Mouse (Mus musculus) adrenal gland, postnatal 4 days (tissue): Measurements from ENCODE around the gene Prrt2. TPM values are rescaled to one million over a fixed set of nuclear protein-coding genes. Genes with fewer than 3 reads are reported as not detected.
A peak's percentile ranks its signal among the peaks of the same experiment; 100 is the strongest.

Experiments
- DNase-seq, 2 experiments: peaks; one replicate each; pipeline ENCODE4 v3.0.0; 2021 to 2022; ENCODE audit warnings: low spot score in 2 of 2, mixed read lengths in 2 of 2
- total RNA-seq, 2 experiments: library from RNA; stranded (reverse); gene quantifications; 2 replicates each; pipeline ENCODE4 v1.2.3; 2021

Prrt2 gene
- total RNA-seq, 2 experiments from 2014 or later: 7.4 to 11.1 TPM

DNA sequence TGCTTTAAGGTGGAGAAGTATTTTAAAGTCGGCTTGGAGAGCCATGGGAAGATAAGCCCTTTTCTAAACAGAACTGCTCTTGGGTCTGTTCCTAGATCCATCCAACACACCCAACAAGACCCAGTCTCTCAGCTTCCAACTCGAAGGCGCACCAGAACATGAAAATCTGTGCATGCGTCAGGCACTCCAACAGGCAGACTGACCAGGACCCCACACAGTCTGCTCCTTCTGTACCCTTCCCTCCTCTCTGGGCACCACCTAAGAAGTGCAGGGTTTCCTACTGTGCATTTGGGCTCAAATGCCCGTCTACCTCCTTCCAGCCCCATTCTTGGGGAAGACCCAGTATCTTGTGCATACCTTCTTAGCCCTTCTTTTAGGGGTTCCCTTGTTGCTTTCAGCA, 520 bp downstream of the Prrt2 start:
- DNase-seq: no peak

DNA sequence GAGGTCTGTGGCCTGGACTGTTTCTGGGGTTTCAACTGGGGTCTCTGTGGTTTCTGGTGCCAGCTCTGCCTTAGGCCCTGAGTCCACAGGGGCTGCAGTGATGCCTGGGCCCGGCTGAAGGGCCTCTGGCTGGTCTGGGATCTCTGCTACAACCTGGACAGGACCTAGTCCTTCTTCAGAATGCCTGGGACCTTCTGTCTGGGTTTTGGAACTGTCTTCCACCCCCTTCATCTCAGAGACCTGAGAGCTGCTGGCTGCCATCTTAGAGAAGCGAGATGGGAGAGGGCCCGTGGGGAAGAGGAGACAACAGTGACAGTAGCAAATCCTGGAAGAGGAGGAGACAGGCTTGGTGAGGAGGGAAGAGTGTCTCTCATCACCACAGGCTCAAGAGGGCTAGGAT, 980 bp downstream of the Prrt2 start:
- DNase-seq: no peak

DNA sequence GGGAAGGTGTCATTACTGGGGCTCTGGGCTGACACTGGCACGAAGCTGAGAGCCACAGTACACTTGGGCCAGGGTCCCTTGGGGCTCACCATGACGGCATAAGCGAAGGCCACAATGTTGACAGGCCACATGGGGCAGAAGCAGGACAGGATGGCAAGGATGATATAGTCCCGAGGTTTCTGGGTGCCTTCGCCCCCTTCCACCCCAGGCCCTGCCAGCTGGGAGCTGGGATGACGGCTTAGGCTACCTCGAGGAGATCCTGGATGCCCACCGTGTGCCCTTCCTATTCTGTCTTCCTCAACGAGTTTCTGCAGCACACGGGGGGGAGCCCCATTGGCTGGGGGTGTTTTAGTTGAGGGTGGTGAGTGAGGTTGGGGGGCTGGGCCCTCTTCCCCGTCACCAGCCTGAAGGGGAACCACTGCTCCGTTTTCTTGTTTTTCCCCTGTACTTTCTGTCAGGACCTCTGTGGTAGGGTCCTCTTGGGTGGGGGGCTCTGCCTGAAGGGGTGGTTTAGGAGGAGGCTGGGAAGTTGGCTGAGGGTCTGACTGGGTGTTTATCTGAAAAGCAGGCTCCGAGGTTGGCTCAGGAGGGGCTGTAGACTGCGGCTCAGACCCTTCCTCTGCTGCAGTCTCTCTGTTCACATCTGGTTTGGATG, 1.6 kb downstream of the Prrt2 start:
- no peak for DNase-seq

DNA sequence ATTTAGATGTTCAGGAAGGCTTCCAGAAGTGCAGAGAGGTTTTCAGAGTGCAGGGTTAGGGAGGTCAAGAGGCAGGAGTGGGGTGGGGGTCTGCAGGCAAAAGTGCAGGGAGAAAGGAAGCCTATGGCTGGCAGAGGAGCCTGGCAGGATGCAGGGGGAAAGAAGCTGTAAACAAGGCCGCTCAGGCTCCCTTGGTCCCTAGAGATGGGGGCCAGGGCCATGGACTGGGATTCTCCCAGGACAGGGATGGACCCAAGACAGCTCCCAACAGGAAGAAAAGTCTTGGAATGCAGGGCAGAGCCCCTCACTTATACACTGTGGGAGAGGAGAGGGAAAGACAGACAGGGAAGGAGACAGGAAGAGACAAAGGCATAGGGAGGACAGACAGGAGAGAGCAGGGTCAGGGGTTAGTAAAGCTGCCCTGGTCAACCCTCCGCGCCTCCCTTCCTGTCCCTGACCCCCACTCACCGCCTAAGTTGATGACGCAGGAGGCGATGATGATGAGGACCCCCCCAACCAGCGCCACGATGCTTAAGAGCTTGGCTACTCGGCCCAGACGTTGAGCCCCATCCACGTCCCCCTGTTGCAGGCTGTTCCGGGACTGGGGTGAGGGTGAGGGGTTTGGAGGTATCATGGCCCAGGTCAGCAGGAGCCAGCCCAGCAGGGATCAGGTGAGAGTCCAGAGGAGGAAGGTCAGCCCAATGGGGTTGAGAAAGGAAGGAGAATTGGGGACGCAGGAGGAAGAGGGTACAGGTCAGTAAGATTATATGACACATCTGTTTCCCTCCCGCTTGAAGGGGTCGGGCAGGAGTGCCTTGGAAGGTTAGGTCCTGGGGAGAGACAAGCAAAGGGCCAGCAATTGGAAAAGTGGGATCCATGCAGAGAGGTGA, 2.4 kb downstream of the Prrt2 start:
- DNase-seq: no peak

DNA sequence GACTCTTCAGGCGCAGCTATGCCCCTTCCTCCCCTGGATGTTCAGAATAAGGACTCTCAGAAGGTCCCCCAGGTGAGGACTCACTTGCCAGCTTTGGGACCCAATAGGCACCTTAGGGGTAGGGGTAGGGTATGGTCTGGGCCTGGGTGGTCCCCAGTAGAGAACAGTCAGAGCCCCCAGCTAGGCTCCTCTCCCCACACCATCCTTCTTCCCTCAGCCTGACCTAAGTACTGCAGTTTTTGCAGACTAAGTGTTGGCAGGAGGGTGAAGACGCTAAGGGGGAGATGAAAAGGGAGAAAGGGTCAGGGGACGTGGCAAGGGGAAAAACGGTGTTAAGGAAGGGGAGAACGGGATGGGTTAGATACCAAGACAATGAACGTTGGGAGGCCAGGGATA, 3.1 kb downstream of the Prrt2 start:
- no peak for DNase-seq

DNA sequence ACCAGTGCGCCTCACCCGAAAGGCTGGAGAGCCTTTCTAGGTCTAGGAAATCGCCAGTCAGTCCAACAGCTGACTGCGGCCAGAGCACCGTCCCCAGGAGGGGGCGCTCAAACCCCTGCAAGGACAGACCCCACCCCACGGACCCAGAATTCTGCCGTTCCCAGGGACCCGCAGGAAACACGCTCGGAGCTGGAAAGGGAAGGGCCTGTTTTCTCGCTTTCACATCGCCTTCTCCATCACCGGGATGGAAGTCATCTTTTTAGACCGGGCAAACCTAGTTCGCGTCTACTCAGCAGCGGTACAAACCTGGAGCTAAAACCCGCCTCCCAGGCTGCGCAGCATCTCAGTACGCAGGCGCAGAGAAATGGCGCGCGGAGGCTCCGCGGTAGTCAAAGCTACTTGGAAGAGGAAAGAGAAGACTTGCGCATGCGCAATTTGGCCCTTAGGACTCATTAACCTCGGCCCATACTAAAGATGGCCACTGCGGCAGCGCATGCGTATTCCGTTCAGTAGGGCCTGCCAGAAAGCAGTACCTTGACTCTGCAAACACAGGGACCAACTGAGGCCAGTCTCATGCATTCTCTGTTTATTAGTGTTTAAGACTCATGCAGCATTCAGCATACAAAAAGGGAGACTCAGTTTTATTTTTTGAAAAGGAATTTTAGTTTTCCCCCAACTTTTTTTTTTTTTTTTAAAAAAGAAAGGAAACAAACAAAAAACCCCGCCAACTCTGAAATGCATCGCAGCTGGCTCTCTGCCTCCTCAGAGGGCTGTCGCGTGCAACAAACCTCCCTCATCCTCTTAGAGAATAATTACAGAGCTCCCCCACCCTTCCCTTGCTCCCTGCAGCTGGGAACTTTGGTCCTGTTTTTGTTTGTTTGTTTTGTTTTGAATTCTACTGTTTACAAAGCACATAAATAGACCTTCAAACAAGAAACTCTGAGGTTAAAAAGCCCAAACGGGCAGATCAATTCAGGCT, 3.8 kb downstream of the Prrt2 start, which contains the start of gene Pagr1a:
Gene Pagr1a (minus strand): TSS at position 382 of the 979 bp plus-strand sequence.
- DNase-seq: peak; percentile 81 to 95

DNA sequence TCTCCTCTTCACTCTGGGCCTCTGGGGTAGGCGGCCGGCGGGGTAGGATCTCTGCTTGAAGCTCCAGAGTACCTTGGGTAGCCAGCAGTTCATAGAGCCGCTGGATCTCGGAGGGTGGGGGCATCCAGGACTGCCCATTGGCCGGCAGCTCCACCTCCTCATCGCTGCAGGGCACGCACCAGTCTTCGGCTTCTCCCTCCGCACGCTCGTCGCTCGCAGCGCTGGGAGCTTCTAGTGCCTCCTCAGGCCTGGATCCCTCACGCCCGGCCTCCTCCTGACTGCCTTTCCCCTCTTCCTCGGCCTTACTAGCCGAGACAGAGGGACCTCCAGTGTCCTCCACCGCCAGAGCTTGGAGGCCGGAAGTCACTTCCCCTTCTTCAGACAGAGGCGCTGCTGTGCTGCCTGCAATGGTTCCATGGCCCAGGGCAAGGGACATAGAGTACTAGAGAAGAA, 4.5 kb downstream of the Prrt2 start:
- peak; percentile 30 to 55 for DNase-seq

DNA sequence TGATC, 4.7 kb downstream of the Prrt2 start, which contains the start of gene Pagr1b:
Gene Pagr1b (minus strand): TSS at position 4 of the 5 bp plus-strand sequence.
- no peak for DNase-seq

DNA sequence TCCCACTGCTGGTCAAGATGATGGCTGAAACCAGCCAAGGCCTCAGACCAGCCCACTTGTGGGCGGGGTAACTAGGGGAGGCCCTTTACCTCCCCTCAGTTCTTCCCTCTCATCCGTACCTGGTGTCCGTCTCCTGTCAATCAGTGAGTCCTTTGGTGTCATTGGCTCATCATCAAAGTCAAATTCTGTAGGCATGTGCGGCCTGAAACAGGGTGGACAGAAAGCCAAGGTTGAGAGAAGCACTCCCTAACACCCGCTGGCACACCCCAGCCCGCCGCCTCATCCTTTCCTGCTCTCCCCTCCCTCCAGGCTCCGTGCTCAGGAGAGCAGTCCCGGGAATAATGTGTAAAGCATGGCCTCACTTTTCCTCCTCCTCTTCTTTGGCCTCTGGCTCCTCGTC, 4.9 kb downstream of the Prrt2 start:
- no peak for DNase-seq

DNA sequence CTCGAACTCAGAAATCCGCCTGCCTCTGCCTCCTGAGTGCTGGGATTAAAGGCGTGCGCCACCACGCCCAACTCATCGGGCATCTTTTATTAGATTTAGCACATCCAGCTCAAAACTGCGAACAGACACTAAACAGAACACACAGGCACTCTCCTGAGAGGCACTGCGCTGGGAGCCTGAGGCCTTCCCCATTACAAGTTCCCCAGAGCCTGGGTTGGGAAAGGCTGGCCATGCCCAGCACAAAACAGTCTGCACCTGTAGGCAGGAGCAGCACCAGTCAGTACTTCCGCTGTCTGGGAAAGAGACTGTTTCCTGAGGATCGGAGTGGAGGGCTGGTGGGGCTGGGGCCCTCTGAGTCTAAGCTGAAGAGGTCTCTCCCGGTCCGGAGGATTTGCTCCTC, 6.0 kb downstream of the Prrt2 start:
- DNase-seq: no peak

DNA sequence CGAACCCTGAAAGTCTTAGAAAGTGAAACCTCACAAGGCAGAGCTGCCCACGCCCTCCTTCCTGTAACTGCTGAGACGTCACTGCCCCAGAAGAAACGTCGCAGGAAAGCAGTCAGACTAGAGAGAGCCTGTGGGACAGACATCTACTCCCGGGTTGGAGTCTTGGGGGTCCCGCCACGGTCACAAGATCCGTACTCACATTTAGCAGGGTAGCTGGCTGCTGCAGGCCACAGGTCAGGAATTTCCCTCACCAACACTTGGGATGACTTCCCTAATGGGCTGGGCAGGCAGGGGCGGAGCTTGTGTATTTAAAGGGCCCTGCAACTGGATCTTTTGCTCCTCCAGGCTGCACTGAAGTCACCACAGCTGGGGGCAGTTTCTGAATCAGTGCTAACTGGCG, 6.7 kb downstream of the Prrt2 start, which contains the start of gene Mvp:
Gene Mvp (minus strand): TSS at position 302 of the 400 bp plus-strand sequence.
- DNase-seq: peak in 1 of 2 experiments; percentile 49

DNA sequence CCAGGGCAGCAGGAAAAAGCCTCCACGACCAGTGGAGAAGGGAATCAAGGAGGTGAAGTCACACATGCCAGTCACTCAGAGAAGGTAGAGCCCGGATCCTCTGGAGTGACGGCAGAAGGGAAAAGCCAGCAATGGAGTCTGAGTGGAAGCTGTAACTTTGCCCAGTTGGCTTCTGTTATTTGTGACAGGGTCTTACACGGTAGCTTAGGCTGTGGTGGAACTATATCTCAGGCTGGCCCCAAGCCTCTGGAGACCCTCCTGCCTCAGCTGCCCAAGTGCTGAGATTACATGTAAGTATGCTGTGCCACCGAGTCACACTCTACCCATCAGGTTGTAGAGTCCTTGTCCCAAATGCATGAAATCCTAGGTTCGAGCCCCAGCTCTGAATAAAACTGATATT, 7.6 kb downstream of the Prrt2 start:
- no peak for DNase-seq

DNA sequence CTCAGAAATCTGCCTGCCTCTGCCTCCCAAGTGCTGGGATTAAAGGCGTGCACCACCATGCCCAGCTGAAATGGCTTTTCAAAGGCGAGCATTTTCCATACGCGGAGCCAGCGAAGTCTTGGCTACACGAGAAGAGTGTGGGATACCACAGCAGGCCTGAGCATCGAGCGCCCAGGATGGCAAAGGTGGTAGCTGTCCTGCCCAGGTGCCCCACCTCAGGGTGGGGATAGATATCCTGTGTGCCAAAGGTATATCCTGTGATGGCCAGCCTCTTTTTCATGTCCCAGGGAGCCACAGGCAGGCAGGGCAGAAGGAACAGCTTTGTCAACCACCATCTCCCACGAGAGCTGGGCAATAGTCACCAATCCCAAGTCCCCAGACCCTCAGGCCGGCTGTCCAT, 8.2 kb downstream of the Prrt2 start:
- no peak for DNase-seq

DNA sequence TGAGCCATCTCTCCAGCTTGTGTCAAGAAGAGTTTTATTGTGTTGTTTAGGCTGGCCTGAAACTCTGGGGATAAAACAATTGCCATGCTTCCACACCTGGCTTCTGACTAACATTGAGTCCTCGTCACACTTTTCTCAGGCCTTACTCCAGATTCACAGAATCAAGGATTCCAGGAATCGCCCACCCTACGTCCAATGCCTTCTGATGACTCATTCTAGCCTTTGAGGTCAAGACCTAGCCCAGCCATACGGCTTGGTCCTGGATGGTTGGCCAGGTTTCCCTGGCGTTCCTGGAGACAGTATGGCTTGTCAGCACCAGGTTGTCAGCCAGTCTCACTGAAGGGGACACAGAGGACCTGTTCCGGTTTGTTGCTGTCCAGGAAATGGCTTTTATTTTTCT, 8.6 kb downstream of the Prrt2 start:
- DNase-seq: no peak

DNA sequence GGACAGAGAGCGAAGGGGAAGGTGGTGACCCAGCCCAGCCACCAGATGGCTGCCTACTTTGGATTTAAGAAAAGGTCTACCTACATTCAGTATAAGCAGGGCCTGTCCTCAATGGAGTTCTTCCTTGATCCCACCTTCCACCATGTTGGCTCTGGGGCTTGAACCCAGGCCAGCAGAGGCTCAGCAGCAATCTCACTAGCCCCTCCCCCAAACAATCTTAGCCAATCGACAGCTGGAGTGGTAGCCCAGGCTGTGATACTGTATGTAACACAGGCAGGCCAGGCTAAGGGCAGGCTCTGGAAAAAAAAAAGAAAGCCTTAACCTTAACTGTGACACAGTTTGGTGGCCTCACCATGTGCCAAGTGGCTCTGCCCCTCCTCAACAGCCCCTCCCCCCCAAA, 9.3 kb downstream of the Prrt2 start:
- no peak for DNase-seq

DNA sequence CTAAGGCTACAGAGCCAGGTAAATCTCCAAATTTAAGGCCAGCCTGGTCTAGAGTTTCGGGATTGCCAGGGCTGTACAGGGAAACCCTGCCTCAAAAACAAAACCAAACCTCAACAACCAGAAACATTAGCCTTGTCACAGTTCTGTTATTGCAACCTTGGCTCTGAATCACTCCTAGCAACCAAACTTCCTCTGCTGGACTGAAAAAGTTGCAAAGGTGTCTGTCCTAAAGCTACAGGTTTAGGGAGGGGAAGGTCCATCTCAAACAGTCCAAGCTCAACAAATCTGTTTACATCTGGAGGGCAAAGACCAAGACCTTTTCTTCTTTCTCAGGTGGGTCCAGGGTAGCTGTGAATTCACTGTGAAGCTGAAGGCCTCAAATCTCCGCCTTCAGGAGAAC, 10.0 kb downstream of the Prrt2 start:
- no peak for DNase-seq

DNA sequence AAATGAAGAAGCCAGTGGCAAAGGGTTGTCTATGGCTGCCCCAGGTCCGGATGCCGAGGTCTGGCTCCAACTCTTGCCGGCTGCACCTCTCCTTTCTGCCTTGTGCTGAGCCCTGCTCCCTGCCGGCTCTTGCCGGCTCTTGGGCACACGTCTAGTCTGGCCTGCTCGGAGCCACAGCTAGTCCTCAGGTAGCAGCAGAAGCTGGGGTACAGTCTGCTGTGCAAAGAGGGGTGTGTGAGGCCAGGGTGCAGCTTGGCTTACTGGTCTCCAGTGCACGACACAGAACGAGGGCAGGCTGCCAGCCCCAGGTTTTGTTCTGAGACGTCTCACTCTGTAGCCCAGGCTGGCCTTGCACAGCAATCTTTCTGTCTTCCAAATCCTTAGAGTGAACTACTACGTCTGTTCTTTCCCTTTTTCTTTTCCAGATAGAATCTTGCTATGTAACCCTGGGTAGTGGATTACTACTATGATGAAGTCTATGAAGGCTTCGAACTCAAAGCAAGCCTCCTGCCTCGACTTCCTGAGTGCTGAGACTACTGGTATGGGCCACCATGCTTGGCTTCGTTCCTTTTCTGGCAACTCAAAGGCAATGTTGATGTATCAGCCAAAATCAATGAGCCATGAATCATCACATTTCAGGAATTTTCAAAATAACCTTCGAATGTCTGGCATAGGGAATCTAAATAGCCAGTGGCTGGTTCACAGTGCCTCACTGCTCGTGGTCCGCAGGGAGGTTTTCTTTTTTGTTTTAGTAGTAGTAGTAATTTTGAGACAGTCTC, 11.5 kb downstream of the Prrt2 start:
- no peak for DNase-seq

DNA sequence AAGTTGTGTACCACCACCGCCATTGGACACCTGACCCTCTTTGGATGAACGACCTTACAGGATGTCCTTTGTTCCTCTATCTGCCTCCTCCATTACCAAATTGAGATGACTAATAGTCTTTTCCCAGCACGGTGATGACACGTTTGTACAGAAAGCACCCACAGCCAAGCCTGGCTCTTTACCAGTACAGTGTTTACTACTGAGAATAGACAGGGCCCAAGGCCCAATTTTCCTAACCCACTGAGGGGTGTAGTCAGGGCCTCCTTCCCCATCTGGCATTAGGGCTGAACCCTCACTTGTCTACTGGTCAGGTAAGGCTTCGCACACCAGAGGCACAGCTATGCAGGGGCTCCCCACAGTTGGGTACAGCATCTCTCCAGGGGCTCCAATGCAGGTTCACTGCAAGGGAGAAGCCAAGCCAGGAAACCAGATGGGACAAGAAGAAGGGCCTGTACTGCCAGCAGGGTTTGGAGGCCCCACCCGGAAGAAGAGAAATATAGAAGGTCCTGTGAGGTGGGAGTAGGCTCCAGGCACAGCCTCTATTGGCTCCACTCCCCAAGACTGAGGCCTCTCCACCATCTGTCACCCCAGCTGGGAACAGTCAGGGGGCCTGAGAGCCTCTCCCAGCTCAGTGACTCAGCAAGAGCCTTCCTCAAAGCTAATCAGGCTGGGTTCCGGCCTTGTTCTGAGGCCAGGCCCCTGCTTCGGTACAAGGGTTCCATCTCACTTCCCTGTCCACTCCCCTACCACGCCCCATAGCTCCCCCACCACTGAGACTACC, 12.6 kb downstream of the Prrt2 start:
- DNase-seq: peak in 1 of 2 experiments; percentile 53

DNA sequence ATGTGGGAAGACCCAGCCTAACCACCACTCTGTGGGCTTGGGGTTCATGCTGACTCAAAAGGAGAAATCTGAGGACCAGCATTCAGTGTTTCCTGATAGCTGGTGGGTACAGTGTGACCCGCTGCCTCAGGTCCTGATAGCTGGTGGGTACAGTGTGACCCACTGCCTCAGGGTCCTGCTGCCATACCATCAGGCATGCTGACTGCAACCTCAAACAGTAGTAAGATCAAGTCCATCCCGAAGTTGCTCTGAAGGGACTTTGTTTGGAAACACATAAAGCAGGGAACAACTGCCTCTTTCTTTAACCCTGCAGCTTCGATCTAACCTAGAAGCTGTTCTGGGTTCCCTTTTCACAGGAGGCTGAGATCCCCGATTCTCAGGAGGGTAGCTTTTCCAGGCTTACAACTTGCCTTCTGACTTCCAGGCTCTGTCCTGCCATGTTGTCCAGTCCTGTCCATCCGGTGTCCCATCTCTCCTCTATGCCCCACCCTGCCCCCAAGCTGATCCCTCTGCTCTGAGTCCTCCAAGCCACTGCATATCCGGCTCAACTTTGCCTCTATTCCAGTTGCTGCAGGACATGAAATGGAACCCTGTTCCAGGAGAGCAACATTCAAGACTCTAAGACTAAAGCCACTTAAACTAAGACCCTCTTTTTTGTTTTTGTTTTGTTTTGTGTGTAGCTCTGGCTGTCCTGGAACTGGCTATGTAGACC, 13.5 kb downstream of the Prrt2 start:
- no peak for DNase-seq
